Mouse (Mus musculus) heart, embryonic 13.5 days (tissue): ENCODE measurements around the gene Mterf4. TPM values are rescaled to one million over a fixed set of nuclear protein-coding genes. Genes with fewer than 3 reads are reported as not detected.

Experiments
- ATAC-seq: fragments of 200-750 bp; cut with Nextera tagmentation; 2 replicates; pipeline ENCODE4 v1.8.0; 2017; ENCODE audit warnings: moderate TSS enrichment; ENCODE audit not compliant: insufficient number of reproducible peaks, low FRiP score, low TSS enrichment; ENCODE audit errors: extremely low read depth
- H3K27ac ChIP-seq: fragments of 300-500 bp; sonication (generic); replicated peaks from 2 replicates; pipeline ENCODE4 v1.5.1; 2015; ENCODE audit warnings: moderate library complexity, mild to moderate bottlenecking, inconsistent platforms
- H3K27me3 ChIP-seq: fragments of 300-500 bp; sonication (generic); replicated peaks from 2 replicates; pipeline ENCODE4 v1.6.1; 2015; ENCODE audit warnings: mild to moderate bottlenecking, inconsistent platforms
- H3K36me3 ChIP-seq: fragments of 300-500 bp; sonication (generic); 2 replicates; pipeline ENCODE4 v1.6.1; 2015; ENCODE audit warnings: mild to moderate bottlenecking, inconsistent platforms
- H3K4me1 ChIP-seq: fragments of 300-500 bp; sonication (generic); 2 replicates; pipeline ENCODE4 v1.6.1; 2015; ENCODE audit warnings: inconsistent platforms
- H3K4me2 ChIP-seq: fragments of 300-500 bp; sonication (generic); 2 replicates; pipeline ENCODE4 v1.6.1; 2015; ENCODE audit warnings: inconsistent platforms, mild to moderate bottlenecking, moderate library complexity
- H3K4me3 ChIP-seq: fragments of 300-500 bp; sonication (generic); 2 replicates; pipeline ENCODE4 v1.5.1; 2015; ENCODE audit warnings: moderate library complexity, mild to moderate bottlenecking, inconsistent platforms
- H3K9ac ChIP-seq: fragments of 300-500 bp; sonication (generic); 2 replicates; pipeline ENCODE4 v1.6.1; 2015; ENCODE audit warnings: inconsistent platforms, mild to moderate bottlenecking, moderate library complexity
- H3K9me3 ChIP-seq: fragments of 300-500 bp; sonication (generic); 2 replicates; pipeline ENCODE4 v1.6.1; 2016; ENCODE audit warnings: inconsistent platforms
- WGBS: fragments of 180-500 bp; shearing (Covaris S2); methylation state at CpG from one replicate; pipeline ENCODE4 v1.1.7; 2015; ENCODE audit warnings: mixed read lengths; 5-methylcytosine and 5-hydroxymethylcytosine counted together
- polyA plus RNA-seq: library from polyadenylated mRNA; unstranded; fragments of >200 nt; fragmentation: Nextera tagmentation; extraction: Ambion mirVana; gene quantifications from 2 replicates; pipeline ENCODE4 v1.2.1, GENCODE M21; 2015

Mterf4 gene
- polyA plus RNA-seq: 19.9 and 21.8 TPM in 2 replicates

DNA sequence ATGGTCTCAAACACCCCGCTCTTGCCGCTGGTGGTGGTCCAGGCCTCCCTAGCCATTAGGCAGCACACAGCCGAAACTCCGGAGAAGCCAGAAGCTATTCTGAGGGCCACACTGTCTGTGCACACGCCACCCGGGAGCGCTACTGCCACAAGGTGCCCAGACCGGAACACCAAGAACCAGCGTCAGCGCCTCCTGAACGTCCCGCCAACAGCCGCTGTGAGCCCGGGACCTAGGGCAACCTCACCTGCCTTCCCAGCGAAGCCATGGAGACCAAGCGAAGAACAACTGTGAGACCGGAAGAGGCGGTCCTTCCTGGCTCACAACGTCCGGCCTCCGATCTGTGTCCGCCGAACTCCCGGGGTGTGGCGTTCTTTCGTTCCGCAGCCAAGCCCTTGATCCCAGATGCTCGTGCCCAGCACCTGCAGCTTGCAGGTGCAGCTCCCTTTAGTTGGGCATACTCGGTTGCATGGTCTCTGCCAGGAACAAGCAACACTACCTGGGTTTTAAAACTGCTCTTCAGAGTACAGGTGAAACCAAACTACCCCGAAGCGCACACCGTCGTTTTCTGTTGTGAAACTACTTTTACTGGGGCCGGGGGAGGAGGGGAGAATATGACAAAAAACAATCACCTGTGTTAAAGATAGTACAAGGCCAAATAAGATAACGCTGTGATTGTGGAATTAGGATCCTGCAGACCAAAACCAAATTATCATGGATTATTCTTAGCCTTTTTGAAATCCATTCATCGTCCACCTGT, at the start of gene Mterf4:
Mterf4 (minus strand) TSS at position 335 of the 757 bp plus-strand sequence.
- peak within 1 kb of the TSS; percentile 92 for H3K9ac ChIP-seq
- H3K4me1 ChIP-seq: peaks cover 15% of the 10 kb centered on the region
- H3K4me2 ChIP-seq: peak within 1 kb of the TSS; percentile 89
- peak within 1 kb of the TSS; percentile 32; the same call in 1 of the 2 replicates for H3K27ac ChIP-seq
- H3K36me3 ChIP-seq: peaks cover 52% of the 10 kb centered on the region
- peak within 1 kb of the TSS; percentile 94 for H3K4me3 ChIP-seq
- WGBS: 8% methylated on average over 36 of the region's 36 CpGs
- ATAC-seq: 0 out of 2 replicates have a peak, but pooled peaks have one; percentile 25
- H3K9me3 ChIP-seq: no peaks in the 10 kb centered on the region
- H3K27me3 ChIP-seq: no peaks in the 10 kb centered on the region

DNA sequence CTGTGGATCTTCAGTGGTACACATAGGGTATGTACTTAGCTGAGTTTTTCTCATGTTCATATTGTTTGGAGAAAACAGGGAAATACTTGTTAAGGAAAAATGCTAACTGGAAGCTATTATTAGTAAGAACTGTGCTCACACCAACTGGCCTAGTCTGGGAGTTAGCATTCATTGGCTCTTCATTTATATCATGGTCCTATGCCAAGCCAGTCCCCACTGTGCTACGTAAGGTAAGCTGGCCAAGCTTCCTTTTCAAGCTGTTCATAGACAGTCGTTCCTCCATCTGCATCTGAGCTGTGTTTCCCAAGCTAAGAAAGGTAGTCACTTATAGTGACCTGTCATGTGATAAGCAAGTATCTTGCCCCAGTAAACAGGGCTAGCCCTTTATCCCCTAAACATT, 47.0 kb upstream of the Mterf4 start:
- 92% methylated on average over 2 of the region's 2 CpGs for WGBS
- no peaks in the 10 kb centered on the region for H3K27me3 ChIP-seq
- peaks cover 98% of the 10 kb centered on the region for H3K36me3 ChIP-seq
- no peak overlapping the region for H3K27ac ChIP-seq
- ATAC-seq: no peak
- no peaks in the 10 kb centered on the region for H3K9me3 ChIP-seq
- no peak overlapping the region for H3K4me3 ChIP-seq
- no peaks in the 10 kb centered on the region for H3K4me1 ChIP-seq
- H3K4me2 ChIP-seq: no peak overlapping the region
- H3K9ac ChIP-seq: no peak overlapping the region

GRCm38 (mm10) chr1:93349701-93350100, 44.0 kb upstream of the Mterf4 start:
- Histone ChIP-seq H3K27ac (no peak overlapping the region), H3K27me3 (no peaks in the 10 kb centered on the region), H3K4me1 (peaks cover under 1% of the 10 kb centered on the region; the same call in 1 of the 2 replicates), H3K9ac (0 out of 2 replicates have a peak overlapping the region, but pooled peaks have one; percentile 10), H3K4me2 (no peak overlapping the region), H3K9me3 (no peaks in the 10 kb centered on the region), H3K4me3 (no peak overlapping the region), H3K36me3 (peaks cover 84% of the 10 kb centered on the region)
- ATAC-seq: no peak
- 58% methylated on average over 4 of the region's 4 CpGs for WGBS

- Histone ChIP-seq H3K9me3 (no peaks in the 10 kb centered on the region), H3K36me3 (peaks cover 59% of the 10 kb centered on the region), H3K9ac (no peak overlapping the region), H3K27ac (no peak overlapping the region), H3K27me3 (no peaks in the 10 kb centered on the region), H3K4me2 (no peak overlapping the region), H3K4me3 (no peak overlapping the region), H3K4me1 (peaks cover 7% of the 10 kb centered on the region)
- WGBS: 90% methylated on average over 5 of the region's 5 CpGs
- ATAC-seq: no peak
Measured at GRCm38 (mm10) chr1:93347176-93347575, 41.5 kb upstream of the Mterf4 start.

- WGBS: under 1% methylated on average over 39 of the region's 39 CpGs
- ATAC-seq: peak; percentile 91
- Histone ChIP-seq H3K4me2 (peak overlapping the region; percentile 91), H3K36me3 (peaks cover 23% of the 10 kb centered on the region), H3K9ac (peak overlapping the region; percentile 91), H3K9me3 (no peaks in the 10 kb centered on the region), H3K27me3 (no peaks in the 10 kb centered on the region), H3K27ac (peak overlapping the region; percentile 67), H3K4me3 (peak overlapping the region; percentile 86), H3K4me1 (peaks cover 15% of the 10 kb centered on the region)
Measured at GRCm38 (mm10) chr1:93343504-93344047, 37.9 kb upstream of the Mterf4 start.

DNA sequence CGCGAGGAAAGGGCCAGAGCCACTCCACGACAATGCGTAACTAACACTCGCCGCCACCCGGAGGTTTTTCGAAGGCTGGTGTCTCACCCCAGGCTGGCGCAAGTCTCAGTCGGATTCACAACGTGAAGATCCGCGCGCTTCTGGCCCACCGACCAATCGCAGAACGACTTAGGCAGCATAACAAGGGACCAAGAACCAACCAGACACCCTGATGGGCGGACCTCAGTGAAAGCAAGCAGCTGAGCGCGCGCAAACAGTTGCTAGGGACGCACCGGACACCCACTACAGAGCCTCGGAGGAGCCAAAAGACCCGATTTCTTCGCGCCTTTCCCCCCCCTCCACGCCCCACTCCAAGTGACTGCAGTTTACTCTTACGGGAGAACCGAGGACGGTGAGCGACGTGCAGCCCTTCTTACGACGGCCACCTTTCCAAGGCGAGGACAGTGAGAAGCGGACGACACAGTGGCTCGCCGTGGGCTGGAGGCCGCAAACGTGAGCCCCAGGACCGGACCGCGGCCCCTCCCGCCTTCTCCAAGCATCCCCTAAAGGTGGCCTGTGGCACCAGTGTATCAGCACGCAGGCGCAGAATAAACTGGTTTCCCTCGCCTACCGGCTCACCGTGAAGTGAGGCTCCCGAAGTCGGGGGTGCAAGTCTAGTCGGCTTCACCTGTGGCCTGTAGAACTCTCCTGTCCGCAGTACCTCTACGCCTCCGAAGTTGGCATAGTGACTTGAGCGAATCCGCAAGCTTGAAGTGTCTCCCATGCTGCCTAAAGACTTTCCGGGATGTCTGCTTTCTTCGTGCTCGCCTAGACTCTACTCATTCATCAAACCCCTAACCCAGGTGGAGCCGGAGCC, 37.2 kb upstream of the Mterf4 start, which contains the start of the genes Ppp1r7 and Pask:
Ppp1r7 (plus strand) TSS at position 207 of the 856 bp plus-strand sequence.
Pask (minus strand) TSS at position 835 of the 856 bp plus-strand sequence.
- H3K36me3 ChIP-seq: peaks cover 16% of the 10 kb centered on the region
- H3K4me1 ChIP-seq: peaks cover 15% of the 10 kb centered on the region
- H3K27me3 ChIP-seq: no peaks in the 10 kb centered on the region
- H3K9me3 ChIP-seq: no peaks in the 10 kb centered on the region
- H3K4me3 ChIP-seq: peak within 1 kb of the TSS; percentile 86
- peak; percentile 82 for ATAC-seq
- peak within 1 kb of the TSS; percentile 91 for H3K9ac ChIP-seq
- under 1% methylated on average over 63 of the region's 63 CpGs for WGBS
- peak within 1 kb of the TSS; percentile 67 for H3K27ac ChIP-seq
- peak within 1 kb of the TSS; percentile 91 for H3K4me2 ChIP-seq

- 73% methylated on average over 2 of the region's 2 CpGs for WGBS
- Histone ChIP-seq H3K4me3 (no peak overlapping the region), H3K27ac (no peak overlapping the region), H3K4me2 (no peak overlapping the region), H3K4me1 (no peaks in the 10 kb centered on the region), H3K36me3 (peaks cover 59% of the 10 kb centered on the region), H3K27me3 (no peaks in the 10 kb centered on the region), H3K9ac (no peak overlapping the region), H3K9me3 (no peaks in the 10 kb centered on the region)
- ATAC-seq: no peak
Measured at GRCm38 (mm10) chr1:93334621-93335020, 28.9 kb upstream of the Mterf4 start.

GRCm38 (mm10) chr1:93326446-93326845, 20.7 kb upstream of the Mterf4 start:
- Histone ChIP-seq H3K27me3 (no peaks in the 10 kb centered on the region), H3K4me1 (no peaks in the 10 kb centered on the region), H3K4me3 (no peak overlapping the region), H3K27ac (no peak overlapping the region), H3K36me3 (peaks cover 78% of the 10 kb centered on the region), H3K9ac (no peak overlapping the region), H3K4me2 (no peak overlapping the region), H3K9me3 (no peaks in the 10 kb centered on the region)
- ATAC-seq: no peak
- 77% methylated on average over 3 of the region's 3 CpGs for WGBS

DNA sequence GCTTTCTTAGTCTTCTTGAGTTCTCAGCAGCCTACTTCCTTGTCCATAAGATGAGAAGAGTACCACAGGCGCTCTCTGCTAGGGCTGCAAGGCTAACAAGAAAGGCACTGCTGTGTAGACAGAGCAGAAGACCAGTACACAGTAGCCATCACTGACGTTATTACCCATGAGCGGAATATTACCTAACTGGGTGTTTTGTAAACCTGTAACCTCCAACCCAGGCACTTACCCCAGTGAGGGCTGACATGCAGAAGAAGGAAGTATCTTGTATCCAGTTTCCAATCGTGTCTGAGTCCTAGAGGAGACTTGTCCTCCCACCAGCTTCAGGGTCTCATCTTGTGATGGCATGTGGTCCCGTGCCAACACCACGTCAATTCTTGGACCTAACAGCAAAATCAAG, 18.3 kb upstream of the Mterf4 start:
- H3K27me3 ChIP-seq: no peaks in the 10 kb centered on the region
- 90% methylated on average over 6 of the region's 6 CpGs for WGBS
- H3K36me3 ChIP-seq: peaks cover 89% of the 10 kb centered on the region
- no peak overlapping the region for H3K4me2 ChIP-seq
- no peak for ATAC-seq
- no peaks in the 10 kb centered on the region for H3K4me1 ChIP-seq
- no peak overlapping the region for H3K4me3 ChIP-seq
- H3K9ac ChIP-seq: no peak overlapping the region
- no peak overlapping the region for H3K27ac ChIP-seq
- H3K9me3 ChIP-seq: no peaks in the 10 kb centered on the region

DNA sequence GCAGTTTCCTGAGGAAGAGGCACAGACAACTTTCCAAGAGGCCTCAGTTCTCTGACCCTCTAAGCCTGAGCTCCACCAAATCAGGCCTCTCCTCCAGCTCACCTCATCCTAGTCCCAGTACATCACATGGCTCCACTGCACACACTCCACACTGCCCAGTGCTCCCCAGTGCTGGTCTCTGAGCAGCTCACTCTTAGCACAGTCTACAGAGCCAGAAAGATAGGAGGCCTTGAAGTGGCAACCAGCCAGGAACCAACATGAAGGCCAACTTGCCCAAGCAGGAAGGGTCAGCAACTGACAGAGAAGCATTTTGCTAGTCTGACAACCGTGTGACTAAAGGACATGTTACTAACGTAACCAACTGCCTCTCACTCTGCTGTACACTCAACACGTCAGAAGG, 5.1 kb downstream of the Mterf4 start:
- no peak overlapping the region for H3K4me2 ChIP-seq
- WGBS: 65% methylated on average over 3 of the region's 3 CpGs
- no peak for ATAC-seq
- H3K27me3 ChIP-seq: no peaks in the 10 kb centered on the region
- no peak overlapping the region for H3K27ac ChIP-seq
- peaks cover 90% of the 10 kb centered on the region for H3K36me3 ChIP-seq
- no peaks in the 10 kb centered on the region for H3K9me3 ChIP-seq
- H3K9ac ChIP-seq: no peak overlapping the region
- H3K4me1 ChIP-seq: peaks cover 10% of the 10 kb centered on the region
- no peak overlapping the region for H3K4me3 ChIP-seq

DNA sequence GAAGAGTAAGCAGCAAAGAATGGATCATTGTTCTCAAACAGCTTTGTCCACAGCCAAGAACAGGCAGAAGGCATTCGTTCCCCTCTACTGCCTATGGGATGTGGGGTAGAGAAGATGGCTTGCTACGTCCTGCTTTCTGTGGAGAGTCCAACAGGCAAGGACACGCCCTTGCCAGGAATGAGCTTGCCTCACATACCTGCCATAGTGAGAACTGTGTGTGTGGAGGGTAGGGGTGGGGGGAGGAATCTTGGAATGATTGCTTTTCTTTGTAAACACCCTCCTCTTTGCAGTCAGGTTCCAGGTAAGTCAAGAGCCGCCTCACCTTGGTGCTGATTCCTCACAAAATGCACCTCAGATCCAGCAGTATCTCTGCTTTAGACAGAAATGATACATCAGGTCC, 5.9 kb downstream of the Mterf4 start:
- WGBS: 75% methylated on average over 4 of the region's 4 CpGs
- H3K4me2 ChIP-seq: no peak overlapping the region
- no peak overlapping the region for H3K27ac ChIP-seq
- peaks cover 92% of the 10 kb centered on the region for H3K36me3 ChIP-seq
- no peak for ATAC-seq
- H3K4me3 ChIP-seq: no peak overlapping the region
- no peaks in the 10 kb centered on the region for H3K9me3 ChIP-seq
- H3K4me1 ChIP-seq: peaks cover 5% of the 10 kb centered on the region
- H3K9ac ChIP-seq: no peak overlapping the region
- H3K27me3 ChIP-seq: no peaks in the 10 kb centered on the region
